Mouse (Mus musculus): ENCODE measurements around the gene Hist1h2bp. TPM values are rescaled to one million over a fixed set of nuclear protein-coding genes. Genes with fewer than 3 reads are reported as not detected.
A peak's percentile ranks its signal among the peaks of the same experiment; 100 is the strongest.
"Not testable (repeated sequence)": the region's sequence is repeated elsewhere in the genome, so short reads cannot be mapped to it uniquely, and the experiment has no call there.

Gene Hist1h2bp
- 0.82 and 1.1 TPM in 2 replicates for polyA plus RNA-seq (2014; fragmentation: Nextera tagmentation; extraction: Ambion mirVana)

DNA sequence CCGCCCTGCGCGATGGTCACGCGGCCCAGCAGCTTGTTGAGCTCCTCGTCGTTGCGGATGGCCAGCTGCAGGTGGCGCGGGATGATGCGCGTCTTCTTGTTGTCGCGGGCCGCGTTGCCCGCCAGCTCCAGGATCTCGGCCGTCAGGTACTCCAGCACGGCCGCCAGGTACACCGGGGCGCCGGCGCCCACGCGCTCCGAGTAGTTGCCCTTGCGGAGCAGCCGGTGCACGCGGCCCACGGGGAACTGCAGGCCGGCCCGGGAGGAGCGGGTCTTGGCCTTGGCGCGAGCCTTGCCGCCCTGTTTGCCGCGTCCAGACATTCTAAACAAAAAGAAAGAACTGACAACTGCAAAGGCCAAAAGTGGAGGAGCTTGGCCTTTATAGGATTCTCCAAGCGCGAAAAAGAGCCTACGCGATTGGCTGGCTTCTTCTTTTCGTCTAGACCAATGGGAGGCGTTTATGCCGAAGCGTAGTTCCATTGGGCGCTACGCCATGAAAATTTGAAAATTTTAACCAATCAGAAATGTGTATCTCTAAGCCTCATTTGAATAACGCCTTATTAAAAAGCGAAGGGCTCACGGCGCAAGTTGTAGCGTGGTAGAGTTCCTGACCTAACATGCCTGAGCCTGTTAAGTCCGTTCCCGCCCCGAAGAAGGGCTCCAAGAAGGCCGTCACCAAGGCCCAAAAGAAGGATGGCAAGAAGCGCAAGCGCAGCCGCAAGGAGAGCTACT, at the start of gene Hist1h2bp, which contains the start of gene Hist1h2an:
TSS of gene Hist1h2bp (plus strand) at position 563 of the 731 bp plus-strand sequence.
TSS of gene Hist1h2an (minus strand) at position 320 of the 731 bp plus-strand sequence.
- Histone ChIP-seq H3K4me2 (replicated peaks) (peak within 1 kb of the TSS; percentile 66), H3K9ac (peak within 1 kb of the TSS; percentile 49), H3K4me1 (replicated peaks; ENCODE audit: control insufficient read depth, insufficient read depth, low read length) (peaks cover 31% of the 10 kb centered on the region), H3K4me3 (replicated peaks; ENCODE audit: low read length) (peak within 1 kb of the TSS; percentile 33), H3K27ac (peak within 1 kb of the TSS; percentile 70)
- not testable (repeated sequence) for H3K27me3 ChIP-seq (ENCODE audit: control insufficient read depth, insufficient read depth, low read length); H3K36me3 ChIP-seq (replicated peaks; ENCODE audit: control insufficient read depth, insufficient read depth); H3K9me3 ChIP-seq (ENCODE audit: control insufficient read depth, low read length)
- DNase-seq (ENCODE audit: low spot score) (peak; percentile 100), ATAC-seq (ENCODE audit: low FRiP score) (peak; percentile 95)
- under 1% methylated on average over 33 of the region's 63 CpGs for WGBS

GRCm38 (mm10) chr13:21745006-21745405, 42.3 kb upstream of the Hist1h2bp start:
- H3K4me1 ChIP-seq (replicated peaks; ENCODE audit: control insufficient read depth, insufficient read depth, low read length) = peaks cover 20% of the 10 kb centered on the region
- H3K4me2 ChIP-seq (replicated peaks) = no peak overlapping the region
- no peaks in the 10 kb centered on the region for H3K36me3 ChIP-seq (replicated peaks; ENCODE audit: control insufficient read depth, insufficient read depth)
- 91% methylated on average over 1 of the region's 1 CpGs for WGBS
- ATAC-seq (ENCODE audit: low FRiP score) (no peak), DNase-seq (ENCODE audit: low spot score) (no peak)
- no peaks in the 10 kb centered on the region for H3K9me3 ChIP-seq (ENCODE audit: control insufficient read depth, low read length)
- no peak overlapping the region for H3K9ac ChIP-seq
- no peak overlapping the region for H3K27ac ChIP-seq
- H3K4me3 ChIP-seq (replicated peaks; ENCODE audit: low read length) = no peak overlapping the region
- no peaks in the 10 kb centered on the region for H3K27me3 ChIP-seq (ENCODE audit: control insufficient read depth, insufficient read depth, low read length)

- Histone ChIP-seq H3K27ac (peak overlapping the region; percentile 86), H3K27me3 (ENCODE audit: control insufficient read depth, insufficient read depth, low read length) (no peaks in the 10 kb centered on the region), H3K4me1 (replicated peaks; ENCODE audit: control insufficient read depth, insufficient read depth, low read length) (peaks cover 34% of the 10 kb centered on the region), H3K9me3 (ENCODE audit: control insufficient read depth, low read length) (no peaks in the 10 kb centered on the region), H3K9ac (peak overlapping the region; percentile 75), H3K4me2 (replicated peaks) (peak overlapping the region; percentile 90), H3K36me3 (replicated peaks; ENCODE audit: control insufficient read depth, insufficient read depth) (no peaks in the 10 kb centered on the region), H3K4me3 (replicated peaks; ENCODE audit: low read length) (peak overlapping the region; percentile 53)
- ATAC-seq (ENCODE audit: low FRiP score) (no peak), DNase-seq (ENCODE audit: low spot score) (peak; percentile 35)
- 5% methylated on average over 5 of the region's 5 CpGs for WGBS
Observed at GRCm38 (mm10) chr13:21749387-21750158, 37.7 kb upstream of the Hist1h2bp start.

DNA sequence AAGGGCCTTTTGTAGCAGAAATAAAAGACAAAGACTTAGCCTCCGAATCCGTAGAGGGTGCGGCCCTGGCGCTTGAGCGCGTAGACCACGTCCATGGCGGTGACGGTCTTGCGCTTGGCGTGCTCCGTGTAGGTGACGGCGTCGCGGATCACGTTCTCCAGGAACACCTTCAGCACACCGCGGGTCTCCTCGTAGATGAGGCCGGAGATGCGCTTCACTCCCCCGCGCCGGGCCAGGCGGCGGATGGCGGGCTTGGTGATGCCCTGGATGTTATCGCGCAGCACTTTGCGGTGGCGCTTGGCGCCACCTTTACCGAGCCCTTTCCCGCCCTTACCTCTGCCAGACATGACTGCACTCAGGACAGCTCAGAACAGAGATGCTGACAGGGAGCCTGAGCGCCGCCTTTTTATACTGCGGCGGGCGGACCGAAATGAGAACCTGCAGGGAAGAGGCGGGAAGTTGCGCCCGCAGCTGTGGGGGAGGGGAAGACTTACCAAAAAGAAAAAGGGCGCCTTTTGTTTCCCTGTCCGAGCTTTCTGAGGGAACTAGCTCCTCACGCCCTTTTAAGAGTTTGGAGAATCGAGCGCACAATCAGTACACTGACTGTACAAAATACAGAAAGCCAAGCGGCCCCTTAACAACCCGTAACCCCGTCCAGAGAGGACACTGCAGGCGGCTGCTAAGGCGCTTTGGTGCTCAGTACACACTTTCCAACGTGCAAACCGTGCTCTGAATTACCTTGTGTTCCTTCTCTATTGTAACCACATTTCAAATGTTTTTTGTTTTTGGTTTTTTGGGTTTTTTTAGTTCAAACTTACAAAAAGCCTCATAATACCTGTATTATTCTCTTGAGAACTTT, 36.9 kb upstream of the Hist1h2bp start, which contains the start of gene Hist1h4k:
TSS of gene Hist1h4k (minus strand) at position 347 of the 859 bp plus-strand sequence.
- not testable (repeated sequence) for H3K9me3 ChIP-seq (ENCODE audit: control insufficient read depth, low read length); H3K36me3 ChIP-seq (replicated peaks; ENCODE audit: control insufficient read depth, insufficient read depth); H3K27me3 ChIP-seq (ENCODE audit: control insufficient read depth, insufficient read depth, low read length)
- H3K4me1 ChIP-seq (replicated peaks; ENCODE audit: control insufficient read depth, insufficient read depth, low read length) = peaks cover 39% of the 10 kb centered on the region
- peak within 1 kb of the TSS; percentile 90 for H3K4me2 ChIP-seq (replicated peaks)
- 0% methylated on average over 43 of the region's 56 CpGs for WGBS
- DNase-seq (ENCODE audit: low spot score) (peak; percentile 95), ATAC-seq (ENCODE audit: low FRiP score) (peak; percentile 91)
- peak within 1 kb of the TSS; percentile 86 for H3K27ac ChIP-seq
- peak within 1 kb of the TSS; percentile 53 for H3K4me3 ChIP-seq (replicated peaks; ENCODE audit: low read length)
- peak within 1 kb of the TSS; percentile 75 for H3K9ac ChIP-seq

DNA sequence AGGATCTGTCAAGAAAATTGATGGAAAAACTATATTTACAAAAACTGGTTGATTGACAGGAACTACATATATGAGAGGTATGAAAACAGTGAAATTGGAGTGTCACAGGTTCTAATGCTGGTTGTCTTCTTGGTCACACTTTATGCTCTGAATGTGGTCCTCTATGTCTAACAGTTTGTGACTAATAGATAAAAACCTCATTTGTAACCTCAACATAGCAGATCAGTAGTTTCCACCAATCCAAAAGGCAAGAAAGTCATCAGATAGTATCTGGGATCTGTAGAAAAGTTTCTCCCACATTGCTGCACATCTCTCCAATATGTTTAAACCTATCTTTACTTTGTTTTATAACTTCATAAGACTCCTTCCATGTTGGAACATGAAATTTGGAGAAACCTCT, 35.8 kb upstream of the Hist1h2bp start:
- H3K27me3 ChIP-seq (ENCODE audit: control insufficient read depth, insufficient read depth, low read length) = no peaks in the 10 kb centered on the region
- no peaks in the 10 kb centered on the region for H3K9me3 ChIP-seq (ENCODE audit: control insufficient read depth, low read length)
- no peak overlapping the region for H3K9ac ChIP-seq
- ATAC-seq (ENCODE audit: low FRiP score) (no peak), DNase-seq (ENCODE audit: low spot score) (no peak)
- no peak overlapping the region for H3K27ac ChIP-seq
- no peak overlapping the region for H3K4me3 ChIP-seq (replicated peaks; ENCODE audit: low read length)
- peaks cover 39% of the 10 kb centered on the region for H3K4me1 ChIP-seq (replicated peaks; ENCODE audit: control insufficient read depth, insufficient read depth, low read length)
- no peaks in the 10 kb centered on the region for H3K36me3 ChIP-seq (replicated peaks; ENCODE audit: control insufficient read depth, insufficient read depth)
- H3K4me2 ChIP-seq (replicated peaks) = no peak overlapping the region

GRCm38 (mm10) chr13:21751827-21752226, 35.4 kb upstream of the Hist1h2bp start:
- Histone ChIP-seq H3K4me1 (replicated peaks; ENCODE audit: control insufficient read depth, insufficient read depth, low read length) (peaks cover 39% of the 10 kb centered on the region), H3K27me3 (ENCODE audit: control insufficient read depth, insufficient read depth, low read length) (no peaks in the 10 kb centered on the region), H3K9ac (no peak overlapping the region), H3K27ac (no peak overlapping the region), H3K36me3 (replicated peaks; ENCODE audit: control insufficient read depth, insufficient read depth) (no peaks in the 10 kb centered on the region), H3K4me2 (replicated peaks) (no peak overlapping the region), H3K9me3 (ENCODE audit: control insufficient read depth, low read length) (no peaks in the 10 kb centered on the region), H3K4me3 (replicated peaks; ENCODE audit: low read length) (no peak overlapping the region)
- ATAC-seq (ENCODE audit: low FRiP score) = no peak
- DNase-seq (ENCODE audit: low spot score) = no peak
- WGBS = 75% methylated on average over 3 of the region's 3 CpGs

- 68% methylated on average over 3 of the region's 3 CpGs for WGBS
- H3K27ac ChIP-seq = no peak overlapping the region
Observed at GRCm38 (mm10) chr13:21752356-21752755, 34.9 kb upstream of the Hist1h2bp start.

GRCm38 (mm10) chr13:21753051-21753523, 34.2 kb upstream of the Hist1h2bp start:
- peak overlapping the region; percentile 38 for H3K4me3 ChIP-seq (replicated peaks; ENCODE audit: low read length)
- peaks cover 33% of the 10 kb centered on the region for H3K4me1 ChIP-seq (replicated peaks; ENCODE audit: control insufficient read depth, insufficient read depth, low read length)
- DNase-seq (ENCODE audit: low spot score) = peak; percentile 25
- peak overlapping the region; percentile 61 for H3K9ac ChIP-seq
- H3K4me2 ChIP-seq (replicated peaks) = peak overlapping the region; percentile 87
- no peaks in the 10 kb centered on the region for H3K27me3 ChIP-seq (ENCODE audit: control insufficient read depth, insufficient read depth, low read length)
- 3% methylated on average over 9 of the region's 10 CpGs for WGBS
- H3K27ac ChIP-seq = peak overlapping the region; percentile 90
- H3K36me3 ChIP-seq (replicated peaks; ENCODE audit: control insufficient read depth, insufficient read depth) = no peaks in the 10 kb centered on the region
- ATAC-seq (ENCODE audit: low FRiP score) = no peak
- H3K9me3 ChIP-seq (ENCODE audit: control insufficient read depth, low read length) = no peaks in the 10 kb centered on the region

More at GRCm38 (mm10) chr13:21752356-21752755, 34.9 kb upstream of the Hist1h2bp start:
- ATAC-seq (ENCODE audit: low FRiP score) = no peak
- Histone ChIP-seq H3K27me3 (ENCODE audit: control insufficient read depth, insufficient read depth, low read length) (no peaks in the 10 kb centered on the region), H3K9me3 (ENCODE audit: control insufficient read depth, low read length) (no peaks in the 10 kb centered on the region), H3K4me1 (replicated peaks; ENCODE audit: control insufficient read depth, insufficient read depth, low read length) (peaks cover 37% of the 10 kb centered on the region), H3K36me3 (replicated peaks; ENCODE audit: control insufficient read depth, insufficient read depth) (no peaks in the 10 kb centered on the region), H3K4me2 (replicated peaks) (peak overlapping the region; percentile 87; the same call in 1 of the 2 replicates), H3K4me3 (replicated peaks; ENCODE audit: low read length) (no peak overlapping the region), H3K9ac (no peak overlapping the region)
- DNase-seq (ENCODE audit: low spot score) = no peak
